Mouse (Mus musculus) erythroblast, embryonic 14.5 days (primary cell): ENCODE data around the gene Golph3.

Experiments
- GATA1 ChIP-seq: IDR thresholded peaks from 2 replicates; pipeline ENCODE4 v1.6.1; 2012; ENCODE audit warnings: low read length, inconsistent platforms, mixed read lengths
- TAL1 ChIP-seq: IDR thresholded peaks from 3 replicates; pipeline ENCODE4 v1.6.1; 2012; ENCODE audit warnings: low read length, inconsistent platforms, mixed read lengths

DNA sequence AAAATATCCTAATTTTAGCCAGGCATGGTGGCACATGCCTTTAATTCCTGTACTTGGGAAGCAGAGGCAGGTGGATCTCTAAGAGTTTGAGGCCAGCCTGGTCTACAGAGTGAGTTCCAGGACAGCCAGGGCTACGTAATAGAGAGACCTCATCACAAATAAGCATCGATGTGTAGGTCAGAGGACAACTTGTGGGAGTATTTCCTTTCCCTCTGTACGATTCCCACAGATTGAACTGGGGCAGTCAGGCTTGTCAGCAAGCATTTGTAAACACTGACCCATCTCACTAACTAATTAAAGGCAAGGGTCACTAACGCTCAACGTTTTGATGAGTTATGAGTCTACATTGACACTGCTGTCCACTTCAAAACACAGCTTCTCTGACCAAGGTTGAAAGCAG, 6.7 kb upstream of the Golph3 start:
- TF ChIP-seq GATA1 (no peak), TAL1 (no peak)
